Mouse (Mus musculus) kidney, embryonic 14.5 days (tissue): Measurements from ENCODE around the gene Gramd1a. TPM values are rescaled to one million over a fixed set of nuclear protein-coding genes. Genes with fewer than 3 reads are reported as not detected.

Source experiments
- ATAC-seq: fragments of 200-750 bp; cut with Nextera tagmentation; 2 replicates; pipeline ENCODE4 v1.8.0; 2017; ENCODE audit warnings: moderate number of reproducible peaks, mild to moderate bottlenecking, moderate TSS enrichment, moderate library complexity; ENCODE audit not compliant: low FRiP score, low TSS enrichment
- H3K27ac ChIP-seq: fragments of 300-500 bp; sonication (generic); 2 replicates; pipeline ENCODE4 v1.5.1; 2014; ENCODE audit warnings: low read depth, mild to moderate bottlenecking, low read length, moderate library complexity, mixed read lengths
- H3K27me3 ChIP-seq: fragments of 300-500 bp; sonication (generic); 2 replicates; pipeline ENCODE4 v1.6.1; 2014; ENCODE audit warnings: mild to moderate bottlenecking, low read length; ENCODE audit not compliant: control insufficient read depth, insufficient read depth
- H3K36me3 ChIP-seq: fragments of 300-500 bp; sonication (generic); 2 replicates; pipeline ENCODE4 v1.6.1; 2014; ENCODE audit warnings: low read length, mixed read lengths; ENCODE audit not compliant: control insufficient read depth, insufficient read depth
- H3K4me1 ChIP-seq: fragments of 300-500 bp; sonication (generic); 2 replicates; pipeline ENCODE4 v1.6.1; 2014; ENCODE audit warnings: low read length, mixed read lengths; ENCODE audit not compliant: control insufficient read depth, insufficient read depth
- H3K4me2 ChIP-seq: fragments of 300-500 bp; sonication (generic); replicated peaks from 2 replicates; pipeline ENCODE4 v1.6.1; 2014; ENCODE audit warnings: low read depth, mild to moderate bottlenecking, low read length
- H3K4me3 ChIP-seq: fragments of 300-500 bp; sonication (generic); 2 replicates; pipeline ENCODE4 v1.5.1; 2014; ENCODE audit warnings: mild to moderate bottlenecking, low read length
- H3K9ac ChIP-seq: fragments of 300-500 bp; sonication (generic); 2 replicates; pipeline ENCODE4 v1.6.1; 2014; ENCODE audit warnings: low read depth, mild to moderate bottlenecking, low read length, moderate library complexity
- H3K9me3 ChIP-seq: fragments of 300-500 bp; sonication (generic); 2 replicates; pipeline ENCODE4 v1.6.1; 2016; ENCODE audit warnings: low read length; ENCODE audit not compliant: control insufficient read depth
- WGBS: fragments of 180-500 bp; shearing (Covaris S2); extraction: QIAGEN DNeasy Blood & Tissue Kit; methylation state at CpG from one replicate; pipeline ENCODE4 v1.1.7; 2014; 5-methylcytosine and 5-hydroxymethylcytosine counted together
- polyA plus RNA-seq: library from polyadenylated mRNA; unstranded; fragments of >200 nt; fragmentation: Nextera tagmentation; extraction: Ambion mirVana; gene quantifications from 2 replicates; pipeline ENCODE4 v1.2.1, GENCODE M21; 2014

Gene Gramd1a
- polyA plus RNA-seq, 1 experiment from 2014 or later: 61.9 TPM

GRCm38 (mm10) chr7:31084140-31084539 is 71.6 kb downstream of the Gramd1a start:
- H3K4me1 ChIP-seq: no peaks in the 10 kb centered on the region
- no peaks in the 10 kb centered on the region for H3K9me3 ChIP-seq
- H3K27me3 ChIP-seq: no peaks in the 10 kb centered on the region
- peak overlapping the region; percentile 30; the same call in 1 of the 2 replicates for H3K27ac ChIP-seq
- no peak overlapping the region for H3K4me3 ChIP-seq
- H3K4me2 ChIP-seq: no peak overlapping the region
- H3K9ac ChIP-seq: no peak overlapping the region
- WGBS: 52% methylated on average over 9 of the region's 9 CpGs
- ATAC-seq: peak; percentile 22; the same call in 1 of the 2 replicates
- H3K36me3 ChIP-seq: no peaks in the 10 kb centered on the region

GRCm38 (mm10) chr7:31082831-31083588 is 72.7 kb downstream of the Gramd1a start:
- no peaks in the 10 kb centered on the region for H3K27me3 ChIP-seq
- WGBS: 68% methylated on average over 14 of the region's 14 CpGs
- H3K36me3 ChIP-seq: no peaks in the 10 kb centered on the region
- H3K4me3 ChIP-seq: no peak overlapping the region
- no peaks in the 10 kb centered on the region for H3K4me1 ChIP-seq
- no peak overlapping the region; the same call in 1 of the 2 replicates for H3K9ac ChIP-seq
- no peak overlapping the region for H3K27ac ChIP-seq
- no peaks in the 10 kb centered on the region for H3K9me3 ChIP-seq
- H3K4me2 ChIP-seq: no peak overlapping the region
- no peak for ATAC-seq

GRCm38 (mm10) chr7:31082106-31082505 is 73.6 kb downstream of the Gramd1a start:
- Histone ChIP-seq H3K9ac (no peak overlapping the region), H3K4me1 (no peaks in the 10 kb centered on the region), H3K27me3 (no peaks in the 10 kb centered on the region), H3K4me2 (no peak overlapping the region), H3K9me3 (no peaks in the 10 kb centered on the region), H3K4me3 (no peak overlapping the region), H3K36me3 (no peaks in the 10 kb centered on the region), H3K27ac (no peak overlapping the region)
- no peak for ATAC-seq

GRCm38 (mm10) chr7:31081106-31081505 is 74.6 kb downstream of the Gramd1a start:
- Histone ChIP-seq H3K36me3 (no peaks in the 10 kb centered on the region), H3K4me1 (no peaks in the 10 kb centered on the region), H3K4me3 (no peak overlapping the region), H3K27ac (no peak overlapping the region), H3K9ac (no peak overlapping the region), H3K4me2 (no peak overlapping the region), H3K9me3 (no peaks in the 10 kb centered on the region), H3K27me3 (no peaks in the 10 kb centered on the region)
- 61% methylated on average over 1 of the region's 1 CpGs for WGBS
- no peak for ATAC-seq

- no peaks in the 10 kb centered on the region for H3K9me3 ChIP-seq
- no peak overlapping the region for H3K9ac ChIP-seq
- H3K4me1 ChIP-seq: no peaks in the 10 kb centered on the region
- H3K4me2 ChIP-seq: no peak overlapping the region
- H3K27ac ChIP-seq: no peak overlapping the region
- ATAC-seq: no peak
- no peaks in the 10 kb centered on the region for H3K36me3 ChIP-seq
- WGBS: 60% methylated on average over 3 of the region's 3 CpGs
- no peak overlapping the region for H3K4me3 ChIP-seq
- H3K27me3 ChIP-seq: no peaks in the 10 kb centered on the region
Observed at GRCm38 (mm10) chr7:31080611-31081010, 75.1 kb downstream of the Gramd1a start.

Other genes with a start within 250 kb of the Gramd1a start
- 0.28 and 0.30 TPM in 2 replicates for gene Mag, start 241.0 kb downstream of the Gramd1a start, polyA plus RNA-seq
- gene Hamp2, start 231.2 kb downstream of the Gramd1a start, polyA plus RNA-seq: not detected in 2 replicates
- gene Hamp, start 211.9 kb downstream of the Gramd1a start, polyA plus RNA-seq: not detected in 2 replicates
- gene Usf2, start 199.1 kb downstream of the Gramd1a start, polyA plus RNA-seq: 21.1 and 29.2 TPM in 2 replicates
- 48.5 and 57.1 TPM in 2 replicates for gene Lsr, start 182.4 kb downstream of the Gramd1a start, polyA plus RNA-seq
- gene Fam187b, start 182.1 kb downstream of the Gramd1a start, polyA plus RNA-seq: 5.3 TPM in 2 replicates
- gene Fxyd5, start 113.4 kb downstream of the Gramd1a start, polyA plus RNA-seq: 23.3 and 25.8 TPM in 2 replicates
- 8.0 and 9.5 TPM in 2 replicates for gene Fxyd7, start 104.4 kb downstream of the Gramd1a start, polyA plus RNA-seq
- gene Fxyd1, start 98.7 kb downstream of the Gramd1a start, polyA plus RNA-seq: 29.8 and 46.3 TPM in 2 replicates
- 0.47 TPM in 1 of 2 replicates, not detected in the other for gene Lgi4, start 96.6 kb downstream of the Gramd1a start, polyA plus RNA-seq
- 13.4 and 18.2 TPM in 2 replicates for gene Fxyd3, start 79.2 kb downstream of the Gramd1a start, polyA plus RNA-seq
- 26.4 and 27.5 TPM in 2 replicates for gene Hpn, start 40.6 kb downstream of the Gramd1a start, polyA plus RNA-seq
- 1.0 and 1.6 TPM in 2 replicates for gene Scn1b, start 28.9 kb downstream of the Gramd1a start, polyA plus RNA-seq
- not detected in 2 replicates for gene Scgb2b2, start 134.6 kb upstream of the Gramd1a start, polyA plus RNA-seq
- gene Scgb1b2, start 135.9 kb upstream of the Gramd1a start, polyA plus RNA-seq: not detected in 2 replicates
- gene Scgb2b3, start 206.2 kb upstream of the Gramd1a start, polyA plus RNA-seq: not detected in 2 replicates
- not detected in 2 replicates for gene Scgb1b3, start 219.7 kb upstream of the Gramd1a start, polyA plus RNA-seq